Mouse (Mus musculus): ENCODE measurements around the gene Slc15a5. TPM values are rescaled to one million over a fixed set of nuclear protein-coding genes. Genes with fewer than 3 reads are reported as not detected.

Gene Slc15a5
- polyA plus RNA-seq, 1 experiment = not detected

GRCm38 (mm10) chr6:137985169-137985568, 94.5 kb downstream of the Slc15a5 start:
- TF ChIP-seq POLR2A (IDR thresholded peaks at IDR 0.05; ENCODE audit: insufficient read depth, low read length) (no peak), EP300 (IDR thresholded peaks at IDR 0.05; ENCODE audit: insufficient read depth, low read depth, low read length) (no peak), CTCF (IDR thresholded peaks at IDR 0.05; ENCODE audit: low read depth, low read length) (no peak)

GRCm38 (mm10) chr6:137982195-137982737, 97.5 kb downstream of the Slc15a5 start:
- H3K27me3 ChIP-seq (ENCODE audit: control insufficient read depth, insufficient read depth, low read length, poor library complexity, severe bottlenecking) = no peaks in the 10 kb centered on the region
- H3K4me3 ChIP-seq (ENCODE audit: low read depth, low read length) = no peak overlapping the region

More at GRCm38 (mm10) chr6:137985169-137985568, 94.5 kb downstream of the Slc15a5 start:
- Histone ChIP-seq H3K4me1 (ENCODE audit: control insufficient read depth, insufficient read depth, low read length) (no peaks in the 10 kb centered on the region), H3K9ac (ENCODE audit: low read depth, poor library complexity, severe bottlenecking) (no peak overlapping the region), H3K4me3 (ENCODE audit: low read depth, low read length) (no peak overlapping the region), H3K9me3 (replicated peaks; ENCODE audit: control insufficient read depth, insufficient read depth, low read length, poor library complexity, severe bottlenecking) (no peaks in the 10 kb centered on the region; the same call in 1 of the 2 replicates), H3K27me3 (ENCODE audit: control insufficient read depth, insufficient read depth, low read length, poor library complexity, severe bottlenecking) (no peaks in the 10 kb centered on the region), H3K27ac (ENCODE audit: insufficient read depth, low read length) (no peak overlapping the region), H3K36me3 (ENCODE audit: control insufficient read depth, insufficient read depth, low read length, poor library complexity, severe bottlenecking) (no peaks in the 10 kb centered on the region)

GRCm38 (mm10) chr6:137980905-137981696, 98.6 kb downstream of the Slc15a5 start:
- no peaks in the 10 kb centered on the region for H3K27me3 ChIP-seq (ENCODE audit: control insufficient read depth, insufficient read depth, low read length, poor library complexity, severe bottlenecking)

More at GRCm38 (mm10) chr6:137982195-137982737, 97.5 kb downstream of the Slc15a5 start:
- Histone ChIP-seq H3K9ac (ENCODE audit: low read depth, poor library complexity, severe bottlenecking) (no peak overlapping the region), H3K9me3 (replicated peaks; ENCODE audit: control insufficient read depth, insufficient read depth, low read length, poor library complexity, severe bottlenecking) (no peaks in the 10 kb centered on the region; the same call in 1 of the 2 replicates), H3K27ac (ENCODE audit: insufficient read depth, low read length) (no peak overlapping the region), H3K4me1 (ENCODE audit: control insufficient read depth, insufficient read depth, low read length) (no peaks in the 10 kb centered on the region), H3K36me3 (ENCODE audit: control insufficient read depth, insufficient read depth, low read length, poor library complexity, severe bottlenecking) (no peaks in the 10 kb centered on the region)
- no peak for TF ChIP-seq EP300 (IDR thresholded peaks at IDR 0.05; ENCODE audit: insufficient read depth, low read depth, low read length)
- no peak for TF ChIP-seq CTCF (IDR thresholded peaks at IDR 0.05; ENCODE audit: low read depth, low read length)
- no peak for TF ChIP-seq POLR2A (IDR thresholded peaks at IDR 0.05; ENCODE audit: insufficient read depth, low read length)

GRCm38 (mm10) chr6:137980413-137980812, 99.3 kb downstream of the Slc15a5 start:
- H3K9ac ChIP-seq (ENCODE audit: low read depth, poor library complexity, severe bottlenecking) = no peak overlapping the region
- H3K27me3 ChIP-seq (ENCODE audit: control insufficient read depth, insufficient read depth, low read length, poor library complexity, severe bottlenecking) = no peaks in the 10 kb centered on the region
- no peaks in the 10 kb centered on the region for H3K4me1 ChIP-seq (ENCODE audit: control insufficient read depth, insufficient read depth, low read length)
- H3K4me3 ChIP-seq (ENCODE audit: low read depth, low read length) = no peak overlapping the region
- TF ChIP-seq EP300 (IDR thresholded peaks at IDR 0.05; ENCODE audit: insufficient read depth, low read depth, low read length) (no peak), CTCF (IDR thresholded peaks at IDR 0.05; ENCODE audit: low read depth, low read length) (no peak), POLR2A (IDR thresholded peaks at IDR 0.05; ENCODE audit: insufficient read depth, low read length) (no peak)
- no peak overlapping the region for H3K27ac ChIP-seq (ENCODE audit: insufficient read depth, low read length)
- no peaks in the 10 kb centered on the region for H3K36me3 ChIP-seq (ENCODE audit: control insufficient read depth, insufficient read depth, low read length, poor library complexity, severe bottlenecking)
- no peaks in the 10 kb centered on the region; the same call in 1 of the 2 replicates for H3K9me3 ChIP-seq (replicated peaks; ENCODE audit: control insufficient read depth, insufficient read depth, low read length, poor library complexity, severe bottlenecking)

More at GRCm38 (mm10) chr6:137980905-137981696, 98.6 kb downstream of the Slc15a5 start:
- Histone ChIP-seq H3K36me3 (ENCODE audit: control insufficient read depth, insufficient read depth, low read length, poor library complexity, severe bottlenecking) (no peaks in the 10 kb centered on the region), H3K9me3 (replicated peaks; ENCODE audit: control insufficient read depth, insufficient read depth, low read length, poor library complexity, severe bottlenecking) (no peaks in the 10 kb centered on the region; the same call in 1 of the 2 replicates), H3K27ac (ENCODE audit: insufficient read depth, low read length) (no peak overlapping the region), H3K4me1 (ENCODE audit: control insufficient read depth, insufficient read depth, low read length) (no peaks in the 10 kb centered on the region), H3K4me3 (ENCODE audit: low read depth, low read length) (no peak overlapping the region), H3K9ac (ENCODE audit: low read depth, poor library complexity, severe bottlenecking) (no peak overlapping the region)
- no peak for TF ChIP-seq EP300 (IDR thresholded peaks at IDR 0.05; ENCODE audit: insufficient read depth, low read depth, low read length)
- TF ChIP-seq POLR2A (IDR thresholded peaks at IDR 0.05; ENCODE audit: insufficient read depth, low read length) = no peak
- no peak for TF ChIP-seq CTCF (IDR thresholded peaks at IDR 0.05; ENCODE audit: low read depth, low read length)

GRCm38 (mm10) chr6:137979802-137980201, 99.9 kb downstream of the Slc15a5 start:
- Histone ChIP-seq H3K27me3 (ENCODE audit: control insufficient read depth, insufficient read depth, low read length, poor library complexity, severe bottlenecking) (no peaks in the 10 kb centered on the region), H3K27ac (ENCODE audit: insufficient read depth, low read length) (no peak overlapping the region), H3K4me1 (ENCODE audit: control insufficient read depth, insufficient read depth, low read length) (no peaks in the 10 kb centered on the region), H3K9ac (ENCODE audit: low read depth, poor library complexity, severe bottlenecking) (no peak overlapping the region), H3K4me3 (ENCODE audit: low read depth, low read length) (no peak overlapping the region), H3K36me3 (ENCODE audit: control insufficient read depth, insufficient read depth, low read length, poor library complexity, severe bottlenecking) (no peaks in the 10 kb centered on the region), H3K9me3 (replicated peaks; ENCODE audit: control insufficient read depth, insufficient read depth, low read length, poor library complexity, severe bottlenecking) (no peaks in the 10 kb centered on the region; the same call in 1 of the 2 replicates)
- no peak for TF ChIP-seq EP300 (IDR thresholded peaks at IDR 0.05; ENCODE audit: insufficient read depth, low read depth, low read length)
- TF ChIP-seq CTCF (IDR thresholded peaks at IDR 0.05; ENCODE audit: low read depth, low read length) = no peak
- TF ChIP-seq POLR2A (IDR thresholded peaks at IDR 0.05; ENCODE audit: insufficient read depth, low read length) = no peak

- H3K4me1 ChIP-seq (ENCODE audit: control insufficient read depth, insufficient read depth, low read length) = no peaks in the 10 kb centered on the region
- H3K27me3 ChIP-seq (ENCODE audit: control insufficient read depth, insufficient read depth, low read length, poor library complexity, severe bottlenecking) = no peaks in the 10 kb centered on the region
- no peak for TF ChIP-seq EP300 (IDR thresholded peaks at IDR 0.05; ENCODE audit: insufficient read depth, low read depth, low read length)
- TF ChIP-seq CTCF (IDR thresholded peaks at IDR 0.05; ENCODE audit: low read depth, low read length) = no peak
- TF ChIP-seq POLR2A (IDR thresholded peaks at IDR 0.05; ENCODE audit: insufficient read depth, low read length) = no peak
- H3K9me3 ChIP-seq (replicated peaks; ENCODE audit: control insufficient read depth, insufficient read depth, low read length, poor library complexity, severe bottlenecking) = no peaks in the 10 kb centered on the region
- no peak overlapping the region for H3K4me3 ChIP-seq (ENCODE audit: low read depth, low read length)
- H3K27ac ChIP-seq (ENCODE audit: insufficient read depth, low read length) = no peak overlapping the region
- no peaks in the 10 kb centered on the region for H3K36me3 ChIP-seq (ENCODE audit: control insufficient read depth, insufficient read depth, low read length, poor library complexity, severe bottlenecking)
- no peak overlapping the region for H3K9ac ChIP-seq (ENCODE audit: low read depth, poor library complexity, severe bottlenecking)
Observed at GRCm38 (mm10) chr6:137976021-137976420, 103.7 kb downstream of the Slc15a5 start.
